Mouse (Mus musculus) heart, postnatal 0 days (tissue): ENCODE results near the gene Rnf144b. TPM values are rescaled to one million over a fixed set of nuclear protein-coding genes. Genes with fewer than 3 reads are reported as not detected.

Source experiments
- ATAC-seq: fragments of 200-750 bp; cut with Nextera tagmentation; 2 replicates; pipeline ENCODE4 v1.8.0; 2017; ENCODE audit warnings: low read depth, moderate number of reproducible peaks, moderate library complexity; ENCODE audit not compliant: insufficient read depth
- DNase-seq: peaks from one replicate; pipeline ENCODE4 v3.0.0-alpha.2; 2016; ENCODE audit warnings: low spot score
- H3K27ac ChIP-seq: fragments of 300-500 bp; sonication (generic); 2 replicates; pipeline ENCODE4 v1.5.1; 2014; ENCODE audit warnings: low read depth, mild to moderate bottlenecking
- H3K27me3 ChIP-seq: fragments of 300-500 bp; sonication (generic); 2 replicates; pipeline ENCODE4 v1.6.1; 2014; ENCODE audit warnings: low read length, mixed read lengths; ENCODE audit not compliant: control insufficient read depth, insufficient read depth
- H3K36me3 ChIP-seq: fragments of 300-500 bp; sonication (generic); replicated peaks from 2 replicates; pipeline ENCODE4 v1.6.1; 2014; ENCODE audit warnings: low read length, mixed read lengths; ENCODE audit not compliant: control insufficient read depth, insufficient read depth
- H3K4me1 ChIP-seq: fragments of 300-500 bp; sonication (generic); 2 replicates; pipeline ENCODE4 v1.6.1; 2014; ENCODE audit warnings: antibody characterized with exemption; ENCODE audit not compliant: control insufficient read depth, insufficient read depth
- H3K4me2 ChIP-seq: fragments of 300-500 bp; sonication (generic); 2 replicates; pipeline ENCODE4 v1.6.1; 2014; ENCODE audit warnings: low read depth, mild to moderate bottlenecking, low read length, moderate library complexity
- H3K4me3 ChIP-seq: fragments of 300-500 bp; sonication (generic); 2 replicates; pipeline ENCODE4 v1.5.1; 2014; ENCODE audit warnings: low read depth, low read length
- H3K9ac ChIP-seq: fragments of 300-500 bp; sonication (generic); replicated peaks from 2 replicates; pipeline ENCODE4 v1.6.1; 2014; ENCODE audit warnings: low read depth, low read length, mixed read lengths
- H3K9me3 ChIP-seq: fragments of 300-500 bp; sonication (generic); replicated peaks from 2 replicates; pipeline ENCODE4 v1.6.1; 2016; ENCODE audit warnings: low read length; ENCODE audit not compliant: control insufficient read depth
- CTCF ChIP-seq: IDR thresholded peaks from 2 replicates; pipeline ENCODE4 v1.5.1; 2016; ENCODE audit warnings: antibody characterized with exemption, control low read depth, low read depth
- EP300 ChIP-seq: IDR thresholded peaks from 2 replicates; pipeline ENCODE4 v1.6.1; 2016; ENCODE audit warnings: antibody characterized with exemption, low read depth
- WGBS: fragments of 180-500 bp; shearing (Covaris S2); extraction: QIAGEN DNeasy Blood & Tissue Kit; methylation state at CpG from one replicate; pipeline ENCODE4 v1.1.7; 2014; 5-methylcytosine and 5-hydroxymethylcytosine counted together
- polyA plus RNA-seq: library from polyadenylated mRNA; unstranded; fragments of >200 nt; fragmentation: Nextera tagmentation; extraction: Ambion mirVana; gene quantifications from 2 replicates; pipeline ENCODE4 v1.2.1, GENCODE M21; 2015
- total RNA-seq: library from RNA; depleted of rRNA; stranded (reverse); fragments of >200 nt; gene quantifications from 2 replicates; pipeline ENCODE4 v1.2.3, GENCODE M21; 2014; ENCODE audit warnings: low replicate concordance

Gene Rnf144b
- total and polyA plus RNA-seq, 2 experiments from 2014 or later = 2.1 to 6.3 TPM

- Histone ChIP-seq H3K4me2 (no peak overlapping the region), H3K4me1 (no peaks in the 10 kb centered on the region), H3K9ac (no peak overlapping the region), H3K4me3 (no peak overlapping the region), H3K27ac (no peak overlapping the region), H3K27me3 (no peaks in the 10 kb centered on the region), H3K9me3 (no peaks in the 10 kb centered on the region), H3K36me3 (peaks cover 47% of the 10 kb centered on the region)
- WGBS = 84% methylated on average over 1 of the region's 1 CpGs
- DNase-seq (no peak), ATAC-seq (no peak)
- TF ChIP-seq CTCF (no peak), EP300 (no peak)
Measured at GRCm38 (mm10) chr13:47088433-47088832, 34.0 kb upstream of the Rnf144b start.

- no peak for DNase-seq
- Histone ChIP-seq H3K4me2 (no peak overlapping the region), H3K36me3 (peaks cover 54% of the 10 kb centered on the region), H3K4me3 (no peak overlapping the region), H3K9ac (no peak overlapping the region), H3K27me3 (no peaks in the 10 kb centered on the region), H3K27ac (no peak overlapping the region), H3K4me1 (no peaks in the 10 kb centered on the region), H3K9me3 (no peaks in the 10 kb centered on the region)
- no peak for TF ChIP-seq EP300
- no peak for TF ChIP-seq CTCF
- no peak for ATAC-seq
- 80% methylated on average over 2 of the region's 2 CpGs for WGBS
Measured at GRCm38 (mm10) chr13:47089271-47089670, 33.2 kb upstream of the Rnf144b start.

- no peaks in the 10 kb centered on the region for H3K27me3 ChIP-seq
- ATAC-seq (no peak), DNase-seq (no peak)
- H3K9me3 ChIP-seq = no peaks in the 10 kb centered on the region
- TF ChIP-seq CTCF = no peak
- TF ChIP-seq EP300 = no peak
- no peaks in the 10 kb centered on the region for H3K4me1 ChIP-seq
- peaks cover 61% of the 10 kb centered on the region for H3K36me3 ChIP-seq
- no peak overlapping the region for H3K27ac ChIP-seq
- WGBS = 94% methylated on average over 2 of the region's 2 CpGs
- H3K9ac ChIP-seq = no peak overlapping the region
- H3K4me2 ChIP-seq = no peak overlapping the region
- no peak overlapping the region for H3K4me3 ChIP-seq
Measured at GRCm38 (mm10) chr13:47093791-47094190, 28.7 kb upstream of the Rnf144b start.

- no peak overlapping the region for H3K4me2 ChIP-seq
- no peaks in the 10 kb centered on the region for H3K9me3 ChIP-seq
- 84% methylated on average over 2 of the region's 2 CpGs for WGBS
- H3K9ac ChIP-seq = no peak overlapping the region
- ATAC-seq (no peak), DNase-seq (no peak)
- no peaks in the 10 kb centered on the region for H3K4me1 ChIP-seq
- H3K27me3 ChIP-seq = no peaks in the 10 kb centered on the region
- H3K4me3 ChIP-seq = no peak overlapping the region
- TF ChIP-seq CTCF = no peak
- TF ChIP-seq EP300 = no peak
- H3K27ac ChIP-seq = no peak overlapping the region
- H3K36me3 ChIP-seq = peaks cover 66% of the 10 kb centered on the region
Measured at GRCm38 (mm10) chr13:47096591-47096990, 25.9 kb upstream of the Rnf144b start.

- no peak overlapping the region for H3K4me2 ChIP-seq
- ATAC-seq = no peak
- WGBS = 70% methylated on average over 7 of the region's 7 CpGs
- H3K36me3 ChIP-seq = peaks cover 61% of the 10 kb centered on the region
- no peak overlapping the region for H3K9ac ChIP-seq
- no peak for TF ChIP-seq CTCF
- TF ChIP-seq EP300 = no peak
- DNase-seq = no peak
- H3K4me1 ChIP-seq = peaks cover 9% of the 10 kb centered on the region
- no peak overlapping the region for H3K4me3 ChIP-seq
- no peak overlapping the region for H3K27ac ChIP-seq
- H3K9me3 ChIP-seq = no peaks in the 10 kb centered on the region
- no peaks in the 10 kb centered on the region for H3K27me3 ChIP-seq
Measured at GRCm38 (mm10) chr13:47099265-47099664, 23.2 kb upstream of the Rnf144b start.

GRCm38 (mm10) chr13:47100587-47100986 lies 21.9 kb upstream of the Rnf144b start:
- no peak for ATAC-seq
- Histone ChIP-seq H3K4me2 (no peak overlapping the region), H3K27me3 (no peaks in the 10 kb centered on the region), H3K27ac (no peak overlapping the region), H3K36me3 (peaks cover 48% of the 10 kb centered on the region), H3K4me1 (peaks cover 13% of the 10 kb centered on the region), H3K9me3 (no peaks in the 10 kb centered on the region), H3K4me3 (no peak overlapping the region), H3K9ac (no peak overlapping the region)
- no peak for DNase-seq
- 96% methylated on average over 2 of the region's 2 CpGs for WGBS
- TF ChIP-seq EP300 (no peak), CTCF (no peak)
